Mouse (Mus musculus) midbrain, postnatal 0 days (tissue): ENCODE results near the gene Brd3. TPM values are rescaled to one million over a fixed set of nuclear protein-coding genes. Genes with fewer than 3 reads are reported as not detected.

Experiments used
- ATAC-seq: fragments of 200-750 bp; cut with Nextera tagmentation; 2 replicates; pipeline ENCODE4 v1.8.0; 2017; ENCODE audit warnings: moderate number of reproducible peaks, mild to moderate bottlenecking, moderate TSS enrichment, moderate library complexity; ENCODE audit not compliant: low FRiP score
- DNase-seq: peaks from one replicate; pipeline ENCODE4 v3.0.0-alpha.2; 2015; ENCODE audit warnings: low spot score
- H3K27ac ChIP-seq: fragments of 300-500 bp; sonication (generic); 2 replicates; pipeline ENCODE4 v1.5.1; 2014; ENCODE audit warnings: low read depth, mild to moderate bottlenecking, low read length, mixed read lengths
- H3K27me3 ChIP-seq: fragments of 300-500 bp; sonication (generic); 2 replicates; pipeline ENCODE4 v1.6.1; 2014; ENCODE audit warnings: low read length, control low read depth, mixed read lengths; ENCODE audit not compliant: insufficient read depth
- H3K36me3 ChIP-seq: fragments of 300-500 bp; sonication (generic); 2 replicates; pipeline ENCODE4 v1.6.1; 2014; ENCODE audit warnings: low read length, control low read depth, mixed read lengths; ENCODE audit not compliant: insufficient read depth
- H3K4me1 ChIP-seq: fragments of 300-500 bp; sonication (generic); 2 replicates; pipeline ENCODE4 v1.6.1; 2014; ENCODE audit warnings: mild to moderate bottlenecking, control low read depth, antibody characterized with exemption, low read length, mixed read lengths; ENCODE audit not compliant: insufficient read depth
- H3K4me2 ChIP-seq: fragments of 300-500 bp; sonication (generic); 2 replicates; pipeline ENCODE4 v1.6.1; 2014; ENCODE audit warnings: low read depth, mild to moderate bottlenecking, low read length, mixed read lengths; ENCODE audit not compliant: poor library complexity, severe bottlenecking
- H3K4me3 ChIP-seq: fragments of 300-500 bp; sonication (generic); 2 replicates; pipeline ENCODE4 v1.5.1; 2014; ENCODE audit warnings: low read depth, mild to moderate bottlenecking, low read length, moderate library complexity
- H3K9ac ChIP-seq: fragments of 300-500 bp; sonication (generic); replicated peaks from 2 replicates; pipeline ENCODE4 v1.6.1; 2014; ENCODE audit warnings: mild to moderate bottlenecking, low read length, moderate library complexity, mixed read lengths; ENCODE audit not compliant: poor library complexity, severe bottlenecking
- H3K9me3 ChIP-seq: fragments of 300-500 bp; sonication (generic); 2 replicates; pipeline ENCODE4 v1.6.1; 2016; ENCODE audit warnings: low read length, control low read depth
- CTCF ChIP-seq: IDR thresholded peaks from 2 replicates; pipeline ENCODE4 v1.5.1; 2016; ENCODE audit warnings: antibody characterized with exemption, mild to moderate bottlenecking
- WGBS: fragments of 180-500 bp; shearing (Covaris S2); extraction: QIAGEN DNeasy Blood & Tissue Kit; methylation state at CpG from one replicate; pipeline ENCODE4 v1.1.7; 2014; 5-methylcytosine and 5-hydroxymethylcytosine counted together
- polyA plus RNA-seq: library from polyadenylated mRNA; unstranded; fragments of >200 nt; fragmentation: Nextera tagmentation; extraction: Ambion mirVana; gene quantifications from 2 replicates; pipeline ENCODE4 v1.2.1, GENCODE M21; 2015
- total RNA-seq: library from RNA; depleted of rRNA; stranded (reverse); fragments of >200 nt; gene quantifications from 2 replicates; pipeline ENCODE4 v1.2.3, GENCODE M21; 2014

Gene Brd3
- total and polyA plus RNA-seq, 2 experiments from 2014 or later: 43.8 to 124 TPM

- no peaks in the 10 kb centered on the region for H3K27me3 ChIP-seq
- 70% methylated on average over 1 of the region's 1 CpGs for WGBS
- H3K36me3 ChIP-seq: no peaks in the 10 kb centered on the region
- no peaks in the 10 kb centered on the region for H3K9me3 ChIP-seq
- no peak for TF ChIP-seq CTCF
- 0 out of 2 replicates have a peak, but pooled peaks cover under 1% of the 10 kb centered on the region for H3K4me1 ChIP-seq
- H3K9ac ChIP-seq: no peak overlapping the region
- H3K4me2 ChIP-seq: no peak overlapping the region
- no peak overlapping the region for H3K27ac ChIP-seq
- no peak for DNase-seq
- no peak overlapping the region for H3K4me3 ChIP-seq
- ATAC-seq: no peak
Measured at GRCm38 (mm10) chr2:27437876-27438275, 69.6 kb downstream of the Brd3 start.

GRCm38 (mm10) chr2:27432599-27432998, 74.9 kb downstream of the Brd3 start:
- no peak for DNase-seq
- H3K27ac ChIP-seq: no peak overlapping the region
- H3K36me3 ChIP-seq: no peaks in the 10 kb centered on the region
- no peak for ATAC-seq
- H3K9ac ChIP-seq: no peak overlapping the region
- WGBS: 85% methylated on average over 2 of the region's 2 CpGs
- no peaks in the 10 kb centered on the region for H3K27me3 ChIP-seq
- no peak overlapping the region for H3K4me3 ChIP-seq
- no peak for TF ChIP-seq CTCF
- H3K9me3 ChIP-seq: no peaks in the 10 kb centered on the region
- no peaks in the 10 kb centered on the region for H3K4me1 ChIP-seq
- H3K4me2 ChIP-seq: no peak overlapping the region

DNA sequence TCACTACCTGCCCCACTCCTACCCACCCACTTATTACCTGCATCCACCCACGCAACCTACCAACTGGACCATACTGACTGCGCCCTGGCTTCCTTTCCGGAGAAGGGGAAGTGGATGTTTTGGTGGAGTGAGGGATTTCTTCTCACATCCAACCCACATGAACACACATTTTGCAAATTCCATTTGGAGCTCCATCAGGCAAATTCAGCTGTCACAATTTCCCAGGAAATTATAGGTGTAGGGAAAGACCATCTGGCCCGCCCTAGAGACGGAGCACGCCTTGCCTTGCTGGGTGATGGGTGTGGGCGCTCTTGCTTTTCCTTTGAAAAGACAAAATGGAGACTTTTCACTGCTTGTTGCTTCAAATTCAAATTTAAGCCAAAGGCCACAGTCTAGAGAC, 76.8 kb downstream of the Brd3 start:
- no peak for TF ChIP-seq CTCF
- no peaks in the 10 kb centered on the region for H3K36me3 ChIP-seq
- no peak for ATAC-seq
- no peak for DNase-seq
- 0 out of 2 replicates have a peak, but pooled peaks cover 3% of the 10 kb centered on the region for H3K4me1 ChIP-seq
- WGBS: 93% methylated on average over 7 of the region's 7 CpGs
- no peak overlapping the region for H3K9ac ChIP-seq
- no peak overlapping the region for H3K4me2 ChIP-seq
- H3K9me3 ChIP-seq: no peaks in the 10 kb centered on the region
- no peak overlapping the region for H3K27ac ChIP-seq
- no peak overlapping the region for H3K4me3 ChIP-seq
- H3K27me3 ChIP-seq: no peaks in the 10 kb centered on the region

- ATAC-seq: peak; percentile 38; the same call in 1 of the 2 replicates
- Histone ChIP-seq H3K9ac (no peak overlapping the region), H3K4me3 (no peak overlapping the region), H3K4me2 (no peak overlapping the region), H3K27me3 (no peaks in the 10 kb centered on the region), H3K36me3 (no peaks in the 10 kb centered on the region), H3K4me1 (peaks cover 7% of the 10 kb centered on the region; the same call in 1 of the 2 replicates), H3K9me3 (no peaks in the 10 kb centered on the region), H3K27ac (no peak overlapping the region)
- peak; percentile 94 for DNase-seq
- WGBS: 0% methylated on average over 4 of the region's 4 CpGs
- TF ChIP-seq CTCF: peak; percentile 100
Measured at GRCm38 (mm10) chr2:27428071-27428470, 79.4 kb downstream of the Brd3 start.

GRCm38 (mm10) chr2:27426855-27427457, 80.5 kb downstream of the Brd3 start, which contains the start of gene Vav2:
Vav2 (minus strand) TSS chr2:27427033.
- DNase-seq: peak; percentile 85
- peaks cover 7% of the 10 kb centered on the region; the same call in 1 of the 2 replicates for H3K4me1 ChIP-seq
- no peaks in the 10 kb centered on the region for H3K9me3 ChIP-seq
- H3K9ac ChIP-seq: peak within 1 kb of the TSS; percentile 77
- TF ChIP-seq CTCF: no peak
- no peaks in the 10 kb centered on the region for H3K27me3 ChIP-seq
- H3K4me3 ChIP-seq: peak within 1 kb of the TSS; percentile 92
- no peaks in the 10 kb centered on the region for H3K36me3 ChIP-seq
- peak; percentile 67 for ATAC-seq
- peak within 1 kb of the TSS; percentile 48; the same call in 1 of the 2 replicates for H3K27ac ChIP-seq
- under 1% methylated on average over 56 of the region's 58 CpGs for whole genome bisulfite sequencing
- peak within 1 kb of the TSS; percentile 99 for H3K4me2 ChIP-seq

- peaks cover 11% of the 10 kb centered on the region; the same call in 1 of the 2 replicates for H3K4me1 ChIP-seq
- H3K9ac ChIP-seq: peak overlapping the region; percentile 77
- TF ChIP-seq CTCF: no peak
- peak overlapping the region; percentile 99 for H3K4me2 ChIP-seq
- DNase-seq: peak; percentile 47
- no peaks in the 10 kb centered on the region for H3K36me3 ChIP-seq
- H3K27ac ChIP-seq: peak overlapping the region; percentile 48; the same call in 1 of the 2 replicates
- ATAC-seq: peak; percentile 24; the same call in 1 of the 2 replicates
- no peaks in the 10 kb centered on the region for H3K9me3 ChIP-seq
- H3K4me3 ChIP-seq: peak overlapping the region; percentile 92
- 0% methylated on average over 44 of the region's 64 CpGs for WGBS
- H3K27me3 ChIP-seq: no peaks in the 10 kb centered on the region
Measured at GRCm38 (mm10) chr2:27426406-27426854, 81.0 kb downstream of the Brd3 start.
